Mouse (Mus musculus): ENCODE results near the gene Sult3a2.
"Not testable (repeated sequence)": the region's sequence is repeated elsewhere in the genome, so short reads cannot be mapped to it uniquely, and the experiment has no call there.

Gene Sult3a2

DNA sequence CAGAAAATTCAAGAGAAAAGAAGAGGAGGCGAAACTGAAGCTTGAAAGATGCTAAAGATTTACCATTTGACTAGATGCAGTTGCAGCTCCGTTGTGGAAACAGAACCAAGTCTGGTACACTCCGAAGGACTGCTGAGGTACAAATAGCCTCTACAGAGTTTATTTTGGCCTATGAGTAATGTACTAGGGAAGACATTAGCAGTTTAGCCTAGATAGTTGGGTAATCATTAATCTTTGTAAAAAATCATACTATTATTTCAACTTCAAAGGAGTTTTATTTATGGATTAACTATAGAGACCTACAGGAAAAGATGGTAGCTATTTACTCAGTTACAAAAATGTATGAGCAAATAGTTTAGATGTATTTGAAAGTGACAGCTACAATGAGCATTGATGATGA lies at the start of gene Sult3a2:
TSS of gene Sult3a2 (minus strand) at position 101 of the 400 bp plus-strand sequence.
- no peak for DNase-seq (ENCODE audit: low read depth)

GRCm38 (mm10) chr10:33820892-33821291 lies 34.4 kb upstream of the Sult3a2 start:
- no peak for DNase-seq (ENCODE audit: low read depth)

DNA sequence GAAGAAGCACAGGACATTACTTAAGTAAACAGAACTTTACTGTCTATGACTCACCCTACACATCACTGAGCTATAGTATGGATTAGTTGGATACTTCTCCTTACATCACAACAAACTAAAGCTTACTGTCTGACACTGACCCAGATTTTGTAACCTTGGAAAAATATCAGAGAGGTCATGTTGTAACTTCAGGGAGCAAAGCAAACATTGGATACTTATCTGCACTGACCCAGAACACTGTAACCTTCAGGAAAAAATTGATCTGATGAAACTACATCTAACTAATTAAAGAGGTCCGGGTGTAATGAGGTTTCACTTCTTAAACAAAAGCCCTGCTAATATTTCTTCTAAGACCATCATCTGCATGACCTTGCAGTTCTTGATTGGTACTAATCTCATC lies 30.4 kb upstream of the Sult3a2 start:
- DNase-seq (ENCODE audit: low read depth) = no peak

DNA sequence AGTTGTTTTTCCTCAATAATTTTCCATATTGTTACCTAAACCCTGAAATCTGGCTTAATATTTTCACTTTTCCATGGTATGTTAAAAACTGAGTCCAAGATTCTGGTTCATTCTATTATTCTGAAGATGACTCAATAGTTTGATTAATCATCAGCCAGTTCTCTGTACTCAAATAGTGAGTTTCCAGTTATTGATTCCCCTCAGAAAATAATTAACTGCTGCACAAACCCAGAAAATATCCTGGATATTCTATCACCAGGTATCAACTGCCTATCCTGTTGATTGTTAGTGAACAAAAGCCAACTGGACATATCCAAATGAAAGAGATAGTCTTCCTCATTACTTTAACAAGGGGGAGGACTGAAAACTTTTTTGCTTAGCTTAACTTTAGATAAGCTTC lies 27.8 kb upstream of the Sult3a2 start:
- DNase-seq (ENCODE audit: low read depth) = no peak

DNA sequence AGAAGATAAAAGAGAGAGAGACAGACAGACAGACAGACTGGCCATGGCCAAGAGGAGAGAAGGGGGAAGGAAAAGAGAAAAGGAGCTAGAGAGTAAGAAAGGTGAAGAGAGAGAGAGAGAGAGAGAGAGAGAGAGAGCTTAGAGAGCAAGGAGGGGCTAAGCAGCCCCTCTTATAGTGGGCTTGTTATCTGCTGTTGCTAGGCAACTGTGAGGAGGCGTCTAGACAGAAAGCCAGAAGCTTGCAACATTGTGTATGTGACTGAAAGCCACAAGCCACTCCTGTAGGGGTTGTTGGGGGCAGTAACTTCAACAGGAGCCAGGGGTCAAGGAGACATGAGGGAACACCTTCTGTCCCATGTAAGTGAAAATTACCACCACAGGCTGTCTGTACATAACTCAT lies 25.3 kb upstream of the Sult3a2 start:
- no peak for DNase-seq (ENCODE audit: low read depth)

GRCm38 (mm10) chr10:33797221-33797949 lies 10.9 kb upstream of the Sult3a2 start:
- not testable (repeated sequence) for DNase-seq (ENCODE audit: low read depth)

DNA sequence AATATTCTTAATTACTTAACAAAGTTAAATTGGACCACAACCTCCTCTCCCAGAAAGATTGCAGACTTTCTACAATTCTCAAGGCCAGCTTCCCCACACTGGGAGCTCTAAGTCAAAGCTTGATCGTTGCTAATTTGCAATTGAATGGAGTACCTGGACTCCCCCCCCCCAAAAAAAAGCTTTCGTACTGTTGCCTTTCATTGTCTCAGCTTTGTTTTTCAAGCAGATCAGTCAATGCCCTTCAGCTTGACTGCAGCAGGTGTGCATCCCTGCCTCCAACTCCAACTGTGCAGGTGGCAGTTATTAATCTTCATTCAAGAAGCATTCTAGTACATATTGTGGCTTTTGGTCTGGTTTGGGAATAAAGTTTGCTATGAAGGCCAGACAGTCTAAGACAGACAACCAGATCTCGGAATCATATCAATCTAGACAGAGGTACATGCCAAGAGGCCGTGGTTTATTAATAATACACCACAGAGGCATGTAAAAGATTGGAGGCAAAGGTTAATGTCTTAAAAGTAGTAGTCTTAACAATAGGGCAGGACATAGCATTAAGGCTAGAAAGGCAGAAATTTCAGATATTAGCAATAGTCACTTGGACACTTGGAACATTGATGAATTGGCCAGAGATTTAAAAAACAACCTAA lies 9.9 kb upstream of the Sult3a2 start:
- not testable (repeated sequence) for DNase-seq (ENCODE audit: low read depth)

- not testable (repeated sequence) for DNase-seq (ENCODE audit: low read depth)
These were observed 5.7 kb upstream of the Sult3a2 start for GRCm38 (mm10) chr10:33792166-33792565.

DNA sequence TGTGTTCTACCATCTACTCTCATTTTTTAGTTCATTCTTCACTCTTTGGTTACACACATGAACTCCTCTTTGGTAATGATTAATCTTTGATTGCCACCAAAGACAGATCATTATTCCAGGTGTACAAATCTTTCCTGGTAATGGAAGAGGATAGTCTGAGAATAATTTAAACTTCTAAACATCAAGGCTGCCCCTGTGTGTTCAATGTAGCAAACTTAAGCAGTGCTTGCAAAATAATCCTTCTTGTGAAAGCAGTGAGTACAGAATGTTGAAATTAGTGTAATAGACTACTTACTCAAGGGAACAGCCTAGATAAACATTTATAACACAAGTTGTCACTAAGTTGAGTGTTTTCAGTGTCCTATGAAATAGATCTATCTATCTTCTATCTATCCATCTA lies 1.0 kb upstream of the Sult3a2 start:
- no peak for DNase-seq (ENCODE audit: low read depth)

DNA sequence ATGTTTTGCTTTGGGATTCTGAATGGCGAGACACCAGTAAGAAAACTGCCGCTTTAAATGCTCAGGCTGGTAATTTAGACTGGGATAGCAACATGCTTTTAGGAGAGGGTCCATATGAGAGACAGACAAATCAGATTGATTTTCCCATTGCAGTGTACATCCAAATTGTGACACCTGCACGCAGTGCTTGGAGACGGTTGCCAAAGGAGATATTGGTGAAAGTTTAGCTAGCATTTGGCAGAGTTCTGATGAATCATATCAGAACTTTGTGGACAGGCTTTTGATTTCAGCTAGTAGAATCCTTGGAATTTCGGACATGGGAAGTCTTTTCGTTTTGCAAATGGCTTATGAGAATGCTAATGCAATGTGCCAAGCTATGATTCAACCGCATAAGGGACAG lies 51.3 kb downstream of the Sult3a2 start:
- DNase-seq (ENCODE audit: low read depth) = not testable (repeated sequence)

- DNase-seq (ENCODE audit: low read depth) = no peak
These were observed 53.3 kb downstream of the Sult3a2 start for GRCm38 (mm10) chr10:33733241-33733640.

DNA sequence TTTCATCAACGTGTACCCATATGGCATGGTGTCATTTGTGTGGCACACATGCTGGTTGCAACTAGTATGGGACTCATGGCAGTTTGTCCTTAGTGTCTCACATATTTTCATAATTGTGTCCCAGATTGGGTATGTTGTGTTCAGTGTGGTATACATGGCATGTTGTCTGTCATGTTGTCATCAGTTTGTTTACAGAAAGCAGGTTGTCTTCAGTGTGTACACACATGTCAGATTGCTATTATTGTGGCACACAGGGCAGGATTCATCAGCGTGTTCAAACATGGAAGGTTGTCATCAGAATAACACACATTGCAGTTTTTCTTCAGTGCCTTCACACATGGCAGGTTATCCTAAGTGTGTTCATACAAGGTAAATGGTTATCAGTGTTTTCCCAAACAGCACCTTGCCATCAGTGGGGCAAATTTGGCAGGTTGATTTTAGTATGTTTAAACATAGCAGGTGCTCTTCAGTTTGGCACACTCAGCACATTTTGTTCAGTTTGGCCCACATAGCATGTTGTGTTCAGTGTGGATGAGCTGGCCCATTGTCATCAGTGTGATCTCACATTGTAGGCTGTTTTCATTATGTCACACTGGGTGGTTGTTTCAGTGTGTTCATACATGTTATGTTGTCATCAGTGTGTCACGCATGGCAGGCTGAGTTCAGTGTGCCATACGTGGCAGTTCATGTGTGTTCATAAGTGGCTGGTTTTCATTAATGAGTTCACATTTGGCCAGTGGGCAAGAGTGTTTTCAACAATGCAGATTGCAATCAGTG lies 53.9 kb downstream of the Sult3a2 start:
- no peak for DNase-seq (ENCODE audit: low read depth)

- DNase-seq (ENCODE audit: low read depth) = no peak
These were observed 62.7 kb downstream of the Sult3a2 start for GRCm38 (mm10) chr10:33723764-33724163.

DNA sequence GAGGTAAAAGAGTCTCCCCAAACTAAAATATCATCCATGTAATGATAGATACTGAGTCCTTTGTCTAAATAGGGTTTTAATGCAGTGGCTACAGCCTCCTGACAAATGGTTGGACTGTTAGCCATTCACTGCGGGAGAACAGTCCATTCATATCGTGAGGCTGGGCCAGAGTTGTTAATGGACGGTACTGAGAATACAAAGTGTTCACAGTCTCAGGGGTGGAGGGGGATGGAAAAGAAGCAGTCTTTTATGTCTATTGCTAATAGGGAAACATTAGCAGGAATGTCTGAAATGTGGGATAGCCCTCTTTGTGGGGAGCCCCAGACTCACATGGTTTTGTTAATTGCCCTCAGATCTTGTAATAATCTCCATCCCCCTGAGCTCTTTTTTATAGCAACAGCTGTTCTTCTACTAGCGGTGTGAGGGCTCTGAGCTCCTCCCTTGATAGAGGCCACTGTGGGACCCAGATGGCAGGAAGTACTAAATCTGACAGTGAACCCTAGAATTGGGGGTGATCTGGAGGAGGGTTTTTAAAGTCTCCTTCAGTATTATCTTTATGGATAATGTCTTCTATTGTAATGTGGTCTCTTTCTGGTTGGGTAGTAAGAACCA lies 64.6 kb downstream of the Sult3a2 start:
- DNase-seq (ENCODE audit: low read depth) = no peak
